Mouse (Mus musculus) lung, postnatal 0 days (tissue): Measurements from ENCODE around the gene Fshr.

Experiments
- CTCF ChIP-seq: IDR thresholded peaks from 2 replicates; pipeline ENCODE4 v1.5.1; 2016; ENCODE audit warnings: antibody characterized with exemption, mild to moderate bottlenecking
- EP300 ChIP-seq: IDR thresholded peaks from 2 replicates; pipeline ENCODE4 v1.6.1; 2016; ENCODE audit warnings: antibody characterized with exemption, mild to moderate bottlenecking, control low read depth

GRCm38 (mm10) chr17:89113944-89114343 lies 86.5 kb downstream of the Fshr start:
- no peak for TF ChIP-seq EP300
- TF ChIP-seq CTCF: no peak
